Mouse (Mus musculus) mesoderm, embryonic 11.5 days (tissue): Measurements from ENCODE around the gene Ranbp3.

Source experiments
- DNase-seq: peaks from one replicate; pipeline ENCODE4 v3.0.0-alpha.2; 2012; ENCODE audit warnings: low read depth, low spot score

The Ranbp3 gene

GRCm38 (mm10) chr17:56727029-56727649, 54.0 kb downstream of the Ranbp3 start:
- peak; percentile 53 for DNase-seq

- no peak for DNase-seq
Measured at GRCm38 (mm10) chr17:56727659-56728058, 54.6 kb downstream of the Ranbp3 start.

DNA sequence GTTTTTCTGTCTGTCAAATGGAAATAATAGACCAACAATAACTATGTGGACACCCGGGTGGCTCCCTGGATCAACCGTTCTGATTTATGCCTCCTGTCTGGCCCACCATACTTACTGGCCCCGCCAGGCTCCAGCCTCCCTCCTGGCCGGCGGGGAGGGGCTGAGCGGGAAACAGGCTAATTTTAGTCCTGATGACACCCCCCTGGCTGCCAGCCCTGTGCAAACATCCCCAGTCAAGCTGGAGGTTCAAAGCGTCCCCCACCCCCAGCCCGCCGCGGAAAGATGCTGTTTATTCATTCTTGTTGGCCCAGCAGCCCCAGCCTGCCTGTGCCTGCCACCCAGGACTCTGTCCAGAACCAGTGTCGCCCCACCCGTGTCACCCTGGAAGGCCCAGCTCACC, 55.0 kb downstream of the Ranbp3 start:
- DNase-seq = no peak

GRCm38 (mm10) chr17:56729151-56729550, 56.1 kb downstream of the Ranbp3 start:
- DNase-seq = peak; percentile 48

- DNase-seq = no peak
Measured at GRCm38 (mm10) chr17:56729656-56730055, 56.6 kb downstream of the Ranbp3 start.

DNA sequence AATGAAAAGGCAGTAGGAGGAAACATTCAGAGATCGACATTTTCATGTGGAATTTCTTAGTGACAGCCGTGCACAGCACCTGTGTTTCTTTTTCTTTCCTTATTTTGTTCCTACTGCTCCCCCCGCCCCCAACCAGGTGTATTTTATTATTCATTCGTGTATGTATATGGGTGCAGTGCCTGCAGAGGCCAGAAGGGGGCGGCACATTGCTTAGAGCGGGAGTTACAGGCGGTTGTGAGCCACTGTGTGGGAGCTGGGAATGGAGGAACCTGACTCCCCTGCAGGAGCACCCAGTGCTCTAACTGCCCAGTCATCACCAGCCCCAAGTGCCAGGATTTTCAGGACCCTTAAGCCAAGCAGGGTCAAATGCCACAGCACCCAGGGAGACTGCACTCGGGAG, 63.4 kb downstream of the Ranbp3 start:
- no peak for DNase-seq

DNA sequence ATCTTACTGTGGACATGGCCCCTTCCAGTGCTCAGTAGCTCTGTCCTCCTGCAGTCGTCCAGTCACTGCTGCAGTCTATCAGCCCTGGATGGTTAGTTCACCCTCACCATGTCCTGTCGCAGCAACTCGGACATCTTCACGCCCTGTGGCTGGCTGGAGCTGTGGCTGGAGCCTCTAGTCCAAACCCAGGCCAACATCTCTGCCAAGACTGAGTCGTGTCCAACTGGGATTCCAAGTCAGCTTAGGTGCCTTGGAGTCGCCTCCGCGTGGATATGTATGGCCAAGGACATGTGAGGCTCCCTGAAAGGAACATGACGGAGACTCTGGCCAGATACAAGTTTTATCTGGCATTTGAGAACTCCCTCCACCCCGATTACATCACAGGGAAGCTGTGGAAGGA, 65.1 kb downstream of the Ranbp3 start:
- DNase-seq = no peak

GRCm38 (mm10) chr17:56740118-56740787, 67.2 kb downstream of the Ranbp3 start:
- no peak for DNase-seq

DNA sequence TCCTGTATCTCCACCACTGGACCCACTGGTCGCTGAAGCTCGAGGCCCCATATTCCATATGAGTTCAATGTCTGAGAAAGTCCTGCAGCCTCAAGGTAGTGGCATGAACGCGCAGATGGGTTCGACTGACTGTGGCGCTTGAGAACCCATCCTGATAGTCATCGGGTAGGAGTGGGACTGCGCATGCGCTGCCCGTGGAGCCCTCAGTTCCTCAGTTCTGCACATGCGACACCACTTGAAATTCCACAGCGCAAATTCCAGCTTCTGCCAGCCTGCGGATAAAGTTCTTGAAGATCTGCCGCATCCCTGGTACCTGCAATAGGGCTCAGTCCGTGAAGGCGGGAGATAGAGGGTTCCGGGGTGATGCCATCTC, 67.7 kb downstream of the Ranbp3 start:
- no peak for DNase-seq

DNA sequence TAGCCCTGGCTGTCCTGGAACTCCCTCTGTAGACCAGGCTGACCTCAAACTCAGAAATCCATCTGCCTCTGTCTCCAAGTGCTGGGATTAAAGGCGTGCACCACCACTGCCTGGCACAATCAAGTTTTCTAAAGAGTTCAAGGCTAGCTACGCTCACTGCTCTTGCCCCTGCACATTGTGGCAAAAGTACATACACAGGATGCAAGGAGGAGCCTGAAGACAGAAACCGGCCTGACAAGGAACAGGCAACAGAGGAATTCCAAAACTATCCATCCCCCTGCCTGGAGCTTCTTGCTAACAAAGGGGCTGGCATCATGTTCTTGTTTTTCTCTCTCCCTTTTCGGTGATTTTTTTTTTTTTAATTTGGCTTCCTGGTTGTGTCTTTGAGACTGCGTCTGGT, 71.1 kb downstream of the Ranbp3 start:
- DNase-seq = no peak

DNA sequence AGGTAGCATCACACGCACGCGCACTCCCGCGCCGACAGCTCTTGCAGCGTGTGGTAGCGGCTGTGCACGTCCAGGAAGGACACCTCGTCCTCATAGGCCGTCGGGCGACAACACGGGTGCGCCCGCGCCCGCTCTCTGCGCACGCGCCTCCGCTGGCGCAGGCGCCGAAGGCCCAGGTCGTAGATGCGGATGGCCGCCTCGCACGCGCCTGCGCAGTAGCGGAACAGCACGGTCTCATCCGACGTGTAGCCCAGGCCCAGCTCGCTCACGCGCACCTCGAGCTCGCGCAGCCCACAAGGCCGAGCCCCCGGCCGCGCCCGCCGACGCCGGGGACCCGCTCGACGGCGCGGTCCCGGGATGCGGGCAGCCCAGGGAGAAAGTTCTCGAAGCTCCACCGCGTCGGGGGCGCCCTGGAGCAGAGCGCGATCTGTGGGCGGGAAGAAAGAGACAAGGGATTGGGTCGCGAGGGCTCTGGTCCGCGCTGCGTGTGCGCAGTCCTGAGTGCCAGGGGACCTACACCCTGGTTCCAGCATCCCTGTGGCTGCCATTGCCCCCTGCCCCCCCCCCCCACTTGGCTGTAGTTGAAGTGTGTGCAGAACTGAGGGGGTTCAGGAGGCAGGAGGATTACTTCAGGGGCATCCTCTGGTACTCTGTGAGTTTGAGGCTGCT, 78.4 kb downstream of the Ranbp3 start:
- DNase-seq = peak; percentile 79

- no peak for DNase-seq
Measured at GRCm38 (mm10) chr17:56753452-56753851, 80.4 kb downstream of the Ranbp3 start.

GRCm38 (mm10) chr17:56754271-56755185, 81.4 kb downstream of the Ranbp3 start:
- no peak for DNase-seq

DNA sequence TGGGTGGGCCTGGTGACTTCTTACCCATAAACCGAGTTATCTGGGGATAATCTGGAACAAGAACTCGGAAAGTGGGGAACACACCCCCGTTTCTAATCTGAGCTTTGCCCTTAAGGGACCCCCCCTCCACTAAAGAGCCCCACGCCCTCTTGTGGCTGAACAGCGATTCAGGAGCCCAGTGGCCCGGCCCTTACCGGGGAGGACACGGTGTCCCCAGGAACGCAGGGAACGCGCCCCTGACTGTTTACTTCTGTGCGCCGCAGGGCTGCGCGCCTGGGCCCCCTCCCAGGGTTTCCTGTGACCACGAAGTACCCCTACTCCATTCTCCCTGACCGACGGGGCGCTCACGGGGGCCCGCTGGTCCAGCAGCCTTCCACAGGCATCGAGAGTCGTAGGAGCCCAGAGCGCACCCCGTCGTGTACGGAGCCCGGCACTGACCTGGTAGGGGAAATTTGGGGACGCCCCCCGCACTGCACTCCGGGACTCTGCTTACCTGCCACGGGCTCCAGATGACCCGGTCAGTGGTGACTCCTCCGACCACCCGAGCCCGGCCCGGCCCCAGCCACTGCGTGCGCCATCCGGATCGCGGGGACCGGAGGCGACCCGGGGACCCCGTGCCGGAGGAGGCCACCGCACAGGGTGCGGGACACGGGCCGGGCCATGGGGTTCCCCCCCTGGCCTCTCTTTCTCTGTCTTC, 83.8 kb downstream of the Ranbp3 start:
- no peak for DNase-seq

- peak; percentile 80 for DNase-seq
Measured at GRCm38 (mm10) chr17:56757416-56758123, 84.5 kb downstream of the Ranbp3 start, which contains the start of gene Nrtn. Gene Nrtn (minus strand): TSS chr17:56757530.

- peak; percentile 50 for DNase-seq
Measured at GRCm38 (mm10) chr17:56758132-56758531, 85.0 kb downstream of the Ranbp3 start.

GRCm38 (mm10) chr17:56759261-56759660, 86.2 kb downstream of the Ranbp3 start:
- peak; percentile 67 for DNase-seq

DNA sequence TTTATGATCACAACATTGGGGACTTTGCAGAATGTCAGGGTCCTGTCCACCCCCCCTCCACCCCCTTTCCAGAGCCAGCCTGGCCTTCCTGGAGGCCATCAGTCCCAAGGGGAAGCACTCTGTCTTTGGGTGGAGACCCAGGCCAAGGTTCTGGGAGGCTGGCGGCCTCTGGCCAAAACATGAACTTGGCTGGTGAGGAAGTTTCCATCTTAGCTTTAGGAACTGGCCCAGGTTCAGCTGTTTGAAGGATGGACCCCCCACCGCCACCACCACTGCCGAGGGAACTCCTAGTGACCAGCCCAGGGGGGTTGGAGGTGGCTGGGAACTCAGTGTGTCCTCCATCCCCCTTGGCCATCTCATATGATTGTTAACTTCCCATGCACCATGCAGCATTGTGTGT, 88.0 kb downstream of the Ranbp3 start:
- no peak for DNase-seq
